Mouse (Mus musculus) hindbrain, embryonic 13.5 days (tissue): ENCODE results near the gene Ttc9. TPM values are rescaled to one million over a fixed set of nuclear protein-coding genes. Genes with fewer than 3 reads are reported as not detected.

Experiments
- ATAC-seq: fragments of 200-750 bp; cut with Nextera tagmentation; 2 replicates; pipeline ENCODE4 v1.8.0; 2017; ENCODE audit warnings: moderate TSS enrichment; ENCODE audit not compliant: low FRiP score
- H3K27ac ChIP-seq: fragments of 300-500 bp; sonication (generic); 2 replicates; pipeline ENCODE4 v1.5.1; 2015; ENCODE audit warnings: inconsistent platforms, mild to moderate bottlenecking, moderate library complexity
- H3K27me3 ChIP-seq: fragments of 300-500 bp; sonication (generic); 2 replicates; pipeline ENCODE4 v1.6.1; 2015; ENCODE audit warnings: mild to moderate bottlenecking, inconsistent platforms
- H3K36me3 ChIP-seq: fragments of 300-500 bp; sonication (generic); 2 replicates; pipeline ENCODE4 v1.6.1; 2015; ENCODE audit warnings: mild to moderate bottlenecking, inconsistent platforms
- H3K4me1 ChIP-seq: fragments of 300-500 bp; sonication (generic); replicated peaks from 2 replicates; pipeline ENCODE4 v1.6.1; 2015; ENCODE audit warnings: inconsistent platforms
- H3K4me2 ChIP-seq: fragments of 300-500 bp; sonication (generic); 2 replicates; pipeline ENCODE4 v1.6.1; 2015; ENCODE audit warnings: inconsistent platforms, mild to moderate bottlenecking, moderate library complexity
- H3K4me3 ChIP-seq: fragments of 300-500 bp; sonication (generic); 2 replicates; pipeline ENCODE4 v1.5.1; 2015; ENCODE audit warnings: mild to moderate bottlenecking, inconsistent platforms
- H3K9ac ChIP-seq: fragments of 300-500 bp; sonication (generic); 2 replicates; pipeline ENCODE4 v1.6.1; 2015; ENCODE audit warnings: mild to moderate bottlenecking, inconsistent platforms
- H3K9me3 ChIP-seq: fragments of 300-500 bp; sonication (generic); 2 replicates; pipeline ENCODE4 v1.6.1; 2016; ENCODE audit warnings: inconsistent platforms
- WGBS: fragments of 180-500 bp; shearing (Covaris S2); methylation state at CpG from one replicate; pipeline ENCODE4 v1.1.7; 2015; 5-methylcytosine and 5-hydroxymethylcytosine counted together
- polyA plus RNA-seq: library from polyadenylated mRNA; unstranded; fragments of >200 nt; fragmentation: Nextera tagmentation; extraction: Ambion mirVana; gene quantifications from 2 replicates; pipeline ENCODE4 v1.2.1, GENCODE M21; 2015

The Ttc9 gene
- polyA plus RNA-seq = 8.7 and 9.6 TPM in 2 replicates

DNA sequence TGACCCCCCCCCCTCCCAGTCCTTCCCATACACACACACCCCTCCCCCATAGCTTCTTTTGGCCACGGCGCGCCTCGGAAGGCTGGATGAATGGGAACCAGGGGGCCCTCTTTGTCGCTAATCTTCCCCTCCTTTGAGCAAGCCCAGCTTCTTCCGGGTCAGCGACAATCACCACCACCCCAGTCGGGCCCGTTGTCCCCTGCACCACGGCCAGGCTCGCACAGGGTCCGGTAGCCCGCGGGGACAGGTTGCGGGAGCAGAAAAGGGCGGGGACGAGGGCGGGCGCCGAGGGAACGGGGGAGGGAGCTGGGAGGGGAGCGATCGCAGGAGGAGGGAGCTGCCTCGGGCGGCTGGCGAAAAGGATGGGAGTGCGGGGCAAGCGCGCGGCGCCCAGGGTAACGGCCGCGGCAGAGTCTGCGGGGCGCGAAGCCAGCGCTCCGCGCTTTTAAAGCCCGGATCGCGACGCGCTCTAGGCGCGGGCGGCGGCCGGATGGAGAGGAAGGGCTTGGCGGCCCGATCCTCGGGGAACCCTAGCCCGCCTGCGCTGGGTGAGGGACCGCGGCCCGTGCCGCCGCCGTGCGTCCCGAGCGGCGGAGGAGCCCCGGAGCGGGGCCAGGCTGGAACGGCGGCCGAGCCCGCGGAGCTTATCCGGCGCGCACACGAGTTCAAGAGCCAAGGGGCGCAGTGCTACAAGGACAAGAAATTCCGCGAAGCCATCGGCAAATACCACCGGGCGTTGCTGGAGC lies at the start of gene Ttc9:
TSS of gene Ttc9 (plus strand) at position 335 of the 746 bp plus-strand sequence.
- peak within 1 kb of the TSS; percentile 69 for H3K4me2 ChIP-seq
- no peaks in the 10 kb centered on the region for H3K36me3 ChIP-seq
- peak within 1 kb of the TSS; percentile 91 for H3K9ac ChIP-seq
- under 1% methylated on average over 78 of the region's 82 CpGs for WGBS
- H3K9me3 ChIP-seq = no peaks in the 10 kb centered on the region
- peak; percentile 85 for ATAC-seq
- peaks cover 28% of the 10 kb centered on the region for H3K4me1 ChIP-seq
- H3K4me3 ChIP-seq = peak within 1 kb of the TSS; percentile 73
- H3K27ac ChIP-seq = peak within 1 kb of the TSS; percentile 96
- H3K27me3 ChIP-seq = peaks cover 8% of the 10 kb centered on the region; the same call in 1 of the 2 replicates

DNA sequence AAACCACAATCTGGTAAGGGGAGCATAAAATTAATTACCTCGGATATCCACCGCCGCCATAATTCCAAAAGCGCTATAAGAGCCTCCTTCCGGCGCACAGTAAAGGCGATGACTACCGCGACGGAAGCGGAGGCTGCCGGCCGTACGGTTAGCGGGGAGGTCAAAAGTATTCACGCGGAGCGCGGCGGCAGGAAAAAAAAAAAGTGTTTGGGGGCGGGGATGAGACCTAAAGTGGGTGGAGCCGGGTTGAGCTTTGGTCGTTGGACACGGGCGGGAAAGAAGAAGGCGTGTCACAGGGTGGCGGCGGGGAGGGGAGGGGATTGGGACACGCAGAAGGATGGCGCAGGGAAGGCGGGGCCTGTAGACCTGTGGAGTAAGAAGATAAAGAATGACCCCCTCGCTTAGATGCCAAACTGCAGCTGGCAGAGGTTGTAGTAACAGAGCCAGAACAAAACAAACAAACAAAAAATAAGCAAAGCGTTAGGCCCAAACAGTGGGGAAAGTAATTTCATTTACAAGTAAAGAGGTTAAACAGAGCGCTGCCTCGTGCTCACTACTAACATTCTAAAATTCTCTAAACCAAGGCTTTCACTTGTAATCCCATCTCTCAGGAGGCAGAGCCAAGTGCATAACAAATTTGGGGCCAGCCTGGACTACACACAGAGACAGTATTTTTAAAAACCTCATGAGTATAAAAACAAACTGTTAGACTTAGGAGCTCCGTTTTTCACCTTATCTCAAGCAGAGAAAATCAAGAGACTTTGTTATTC lies 36.0 kb upstream of the Ttc9 start, which contains the start of gene Med6:
TSS of gene Med6 (minus strand) at position 107 of the 770 bp plus-strand sequence.
- H3K4me3 ChIP-seq = peak within 1 kb of the TSS; percentile 67
- WGBS = 4% methylated on average over 36 of the region's 36 CpGs

DNA sequence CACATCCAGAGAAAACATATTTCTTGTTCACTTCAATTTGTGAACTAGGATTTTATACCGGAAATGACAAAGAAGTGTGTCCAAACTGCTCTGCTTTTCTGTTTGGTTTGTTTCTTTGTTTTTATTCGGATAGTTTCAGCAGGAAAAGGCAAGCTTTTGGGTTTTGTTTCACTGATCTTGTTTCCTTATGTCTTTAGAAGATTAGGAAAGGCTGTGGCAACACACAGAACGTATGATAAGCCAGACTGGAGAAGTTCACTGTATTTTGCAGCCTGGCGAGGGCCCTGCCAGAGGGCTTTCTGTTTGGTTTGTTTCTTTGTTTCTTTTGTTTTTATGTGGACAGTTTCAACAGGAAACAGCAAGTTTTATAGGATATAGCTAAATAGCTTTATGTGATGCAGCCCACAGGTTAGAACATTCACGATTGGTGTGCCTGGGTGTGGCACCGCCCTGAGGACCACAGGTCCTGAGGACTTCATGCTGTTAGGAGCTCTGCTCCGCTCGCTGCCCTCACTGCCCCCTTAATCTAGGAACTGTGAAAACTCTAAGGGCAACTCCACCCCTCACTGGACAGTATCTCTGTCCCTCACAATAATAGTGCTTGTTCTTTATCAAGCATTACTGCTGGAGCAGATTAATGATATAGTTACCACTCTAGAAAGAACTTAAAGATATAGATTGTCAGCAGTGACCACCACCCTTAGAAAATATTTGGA lies 34.3 kb upstream of the Ttc9 start:
- no peak overlapping the region for H3K4me2 ChIP-seq
- H3K9me3 ChIP-seq = no peaks in the 10 kb centered on the region
- no peak overlapping the region for H3K27ac ChIP-seq
- WGBS = 81% methylated on average over 8 of the region's 8 CpGs
- H3K27me3 ChIP-seq = no peaks in the 10 kb centered on the region
- H3K9ac ChIP-seq = no peak overlapping the region
- H3K36me3 ChIP-seq = no peaks in the 10 kb centered on the region
- ATAC-seq = no peak
- H3K4me3 ChIP-seq = no peak overlapping the region
- peaks cover 8% of the 10 kb centered on the region for H3K4me1 ChIP-seq

More for the DNA sequence above, 36.0 kb upstream of the Ttc9 start, which contains the start of gene Med6:
- peaks cover 7% of the 10 kb centered on the region for H3K36me3 ChIP-seq
- no peaks in the 10 kb centered on the region for H3K27me3 ChIP-seq
- peak; percentile 98 for ATAC-seq
- no peaks in the 10 kb centered on the region for H3K9me3 ChIP-seq
- H3K27ac ChIP-seq = peak within 1 kb of the TSS; percentile 67
- H3K4me2 ChIP-seq = peak within 1 kb of the TSS; percentile 70
- H3K4me1 ChIP-seq = peaks cover 8% of the 10 kb centered on the region
- peak within 1 kb of the TSS; percentile 78 for H3K9ac ChIP-seq

DNA sequence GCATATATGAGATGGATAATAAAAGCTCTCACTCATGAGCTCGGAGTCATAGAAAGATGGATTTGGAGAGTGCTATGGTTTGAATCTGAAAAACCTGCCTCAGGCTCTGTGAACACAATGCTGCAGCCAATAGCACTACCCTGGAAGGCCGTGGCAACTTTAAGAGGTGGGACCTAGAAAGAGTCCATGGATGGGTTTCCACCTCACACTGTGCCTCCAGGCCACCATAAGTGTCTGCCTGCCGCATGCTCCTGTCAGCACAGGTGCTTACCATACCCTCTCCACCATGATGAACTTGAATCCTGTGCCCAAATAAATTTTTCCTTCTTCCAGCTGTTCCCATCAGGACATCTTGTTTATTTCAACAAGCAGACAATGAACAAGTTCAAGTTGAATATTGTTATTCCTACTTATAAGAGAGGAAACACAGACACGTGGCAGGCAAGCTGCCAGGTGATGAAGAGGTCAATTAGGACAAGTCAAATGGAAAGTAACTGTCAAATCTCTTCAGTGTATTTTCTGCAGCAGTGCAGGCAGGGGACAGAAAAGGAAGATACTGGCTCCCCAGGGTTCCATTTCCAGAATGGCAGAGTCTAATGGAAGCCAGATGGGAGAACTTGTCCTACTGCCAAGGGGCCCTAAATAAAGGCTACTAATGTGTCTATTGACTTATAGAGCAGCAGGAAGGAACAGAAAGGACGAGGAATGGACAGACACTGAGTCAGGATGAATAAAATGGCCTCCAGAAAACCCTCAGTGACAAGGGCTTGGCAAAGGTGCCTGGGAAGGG lies 25.9 kb upstream of the Ttc9 start:
- no peak for ATAC-seq
- no peak overlapping the region for H3K4me2 ChIP-seq
- no peaks in the 10 kb centered on the region for H3K9me3 ChIP-seq
- H3K27ac ChIP-seq = peak overlapping the region; percentile 56
- 0 out of 2 replicates have a peak, but pooled peaks cover 7% of the 10 kb centered on the region for H3K4me1 ChIP-seq
- H3K9ac ChIP-seq = no peak overlapping the region
- 58% methylated on average over 5 of the region's 5 CpGs for WGBS
- no peak overlapping the region for H3K4me3 ChIP-seq
- H3K36me3 ChIP-seq = no peaks in the 10 kb centered on the region
- peaks cover 3% of the 10 kb centered on the region; the same call in 1 of the 2 replicates for H3K27me3 ChIP-seq

DNA sequence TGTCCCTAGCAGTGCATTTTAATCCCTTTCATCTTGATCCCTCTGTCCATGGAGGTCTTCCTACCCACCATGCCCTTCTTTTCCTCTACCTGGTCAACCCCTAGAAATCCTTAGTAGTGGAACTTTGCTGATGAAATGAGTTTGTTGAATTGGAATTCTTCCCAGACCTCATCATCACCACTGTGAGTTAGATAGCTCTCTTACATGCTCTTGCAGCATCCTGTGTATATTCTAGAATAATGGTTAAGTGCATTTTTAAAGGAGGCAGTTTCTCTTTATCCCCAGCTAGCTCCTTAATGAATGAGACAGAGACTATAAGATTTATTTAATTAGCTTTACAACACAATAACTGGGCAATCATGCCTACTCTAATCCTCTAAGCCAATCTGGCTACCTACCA lies 21.6 kb upstream of the Ttc9 start:
- Histone ChIP-seq H3K9me3 (no peaks in the 10 kb centered on the region), H3K4me2 (no peak overlapping the region), H3K9ac (no peak overlapping the region), H3K36me3 (no peaks in the 10 kb centered on the region), H3K4me3 (no peak overlapping the region), H3K27ac (no peak overlapping the region), H3K27me3 (0 out of 2 replicates have a peak, but pooled peaks cover 3% of the 10 kb centered on the region), H3K4me1 (0 out of 2 replicates have a peak, but pooled peaks cover 7% of the 10 kb centered on the region)
- no peak for ATAC-seq

DNA sequence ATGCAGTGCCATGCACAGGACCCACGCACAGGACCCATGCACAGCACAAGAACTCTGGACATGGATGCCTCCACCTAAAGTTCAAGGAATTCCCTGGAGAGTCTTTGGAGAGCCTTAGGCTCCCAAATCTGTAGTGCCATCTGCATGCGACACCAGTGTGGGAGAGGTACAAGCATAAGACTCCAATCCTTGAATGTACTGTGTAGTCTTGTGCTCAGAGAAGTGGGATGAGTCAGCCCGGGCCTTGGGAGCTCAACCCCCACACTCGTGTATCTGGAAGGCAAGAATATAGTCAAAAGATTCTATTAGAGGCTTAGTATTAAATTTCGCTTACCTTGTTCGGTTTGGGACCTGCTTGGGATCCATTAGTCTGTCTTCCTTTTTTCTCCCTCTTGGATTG lies 15.2 kb upstream of the Ttc9 start:
- no peak overlapping the region for H3K9ac ChIP-seq
- no peaks in the 10 kb centered on the region for H3K9me3 ChIP-seq
- WGBS = 87% methylated on average over 6 of the region's 6 CpGs
- no peak overlapping the region for H3K4me3 ChIP-seq
- no peaks in the 10 kb centered on the region for H3K27me3 ChIP-seq
- 0 out of 2 replicates have a peak, but pooled peaks cover 2% of the 10 kb centered on the region for H3K4me1 ChIP-seq
- H3K36me3 ChIP-seq = no peaks in the 10 kb centered on the region
- no peak overlapping the region for H3K4me2 ChIP-seq
- no peak overlapping the region for H3K27ac ChIP-seq
- no peak for ATAC-seq

DNA sequence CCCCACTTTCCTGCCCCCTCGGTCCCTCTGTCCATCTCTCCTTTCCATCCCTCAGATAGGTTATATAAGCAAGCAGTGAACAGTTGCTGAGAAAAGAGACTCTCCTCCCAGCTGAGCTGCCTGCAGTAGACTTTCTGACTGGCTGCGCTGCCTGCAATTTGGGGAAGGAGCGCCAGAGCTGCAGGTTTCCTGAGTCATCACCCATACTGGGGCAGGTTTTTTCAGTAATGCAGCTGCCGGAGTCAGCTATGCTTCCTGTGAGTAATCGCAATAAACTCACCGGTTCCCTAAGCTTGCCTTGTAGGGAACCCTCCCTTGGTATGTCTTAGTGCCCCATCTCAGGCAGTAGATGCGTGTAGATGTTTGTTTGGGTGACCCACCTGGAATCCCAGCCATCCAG lies 14.1 kb upstream of the Ttc9 start:
- 57% methylated on average over 7 of the region's 7 CpGs for WGBS
- Histone ChIP-seq H3K27me3 (no peaks in the 10 kb centered on the region), H3K36me3 (no peaks in the 10 kb centered on the region), H3K4me1 (0 out of 2 replicates have a peak, but pooled peaks cover 2% of the 10 kb centered on the region), H3K9ac (0 out of 2 replicates have a peak overlapping the region, but pooled peaks have one; percentile 35), H3K4me2 (no peak overlapping the region), H3K4me3 (no peak overlapping the region), H3K27ac (no peak overlapping the region), H3K9me3 (no peaks in the 10 kb centered on the region)
- no peak for ATAC-seq

DNA sequence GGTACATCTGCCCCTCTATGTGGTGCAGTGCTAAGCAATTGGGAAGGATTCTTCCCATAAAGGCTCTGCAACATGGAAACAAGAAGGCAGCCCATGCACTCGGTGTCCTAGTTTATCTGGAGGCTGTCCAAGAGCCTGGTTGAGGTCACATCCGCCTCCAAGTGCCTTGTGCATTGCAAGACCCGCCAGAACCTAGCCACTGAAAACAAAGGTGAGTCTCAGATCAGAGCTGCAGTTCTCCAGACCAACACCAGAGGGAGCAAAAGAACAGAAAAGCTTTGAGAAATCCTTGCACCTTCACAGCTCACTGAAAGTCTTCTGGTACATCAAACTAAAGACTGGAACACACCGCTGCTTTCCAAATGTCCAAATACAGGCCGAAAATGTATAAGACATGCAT lies 11.7 kb upstream of the Ttc9 start:
- no peaks in the 10 kb centered on the region for H3K36me3 ChIP-seq
- H3K9me3 ChIP-seq = no peaks in the 10 kb centered on the region
- no peak overlapping the region for H3K9ac ChIP-seq
- no peak overlapping the region for H3K4me2 ChIP-seq
- H3K4me1 ChIP-seq = 0 out of 2 replicates have a peak, but pooled peaks cover 2% of the 10 kb centered on the region
- no peak overlapping the region for H3K27ac ChIP-seq
- 21% methylated on average over 5 of the region's 5 CpGs for WGBS
- no peaks in the 10 kb centered on the region for H3K27me3 ChIP-seq
- no peak overlapping the region for H3K4me3 ChIP-seq
- no peak for ATAC-seq

DNA sequence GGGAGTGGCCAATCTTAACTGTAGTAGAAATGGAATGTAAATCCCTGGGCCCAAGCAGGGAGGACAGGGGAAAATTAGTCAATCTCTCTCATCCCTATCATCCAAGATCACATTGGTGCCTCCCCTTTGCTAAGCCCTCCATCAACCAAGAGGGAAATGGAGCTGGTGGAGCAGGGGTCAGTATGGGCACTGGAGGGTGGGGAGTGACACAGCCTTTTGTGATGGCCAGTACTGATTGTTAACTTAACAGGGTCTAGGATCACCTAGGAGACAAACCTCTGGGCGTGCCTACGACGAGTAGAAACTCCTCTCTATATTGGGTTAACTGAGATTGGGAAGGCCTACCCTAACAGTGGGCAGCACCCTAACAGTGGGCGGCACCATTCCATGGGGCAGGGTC lies 7.7 kb upstream of the Ttc9 start:
- WGBS = 64% methylated on average over 4 of the region's 4 CpGs

DNA sequence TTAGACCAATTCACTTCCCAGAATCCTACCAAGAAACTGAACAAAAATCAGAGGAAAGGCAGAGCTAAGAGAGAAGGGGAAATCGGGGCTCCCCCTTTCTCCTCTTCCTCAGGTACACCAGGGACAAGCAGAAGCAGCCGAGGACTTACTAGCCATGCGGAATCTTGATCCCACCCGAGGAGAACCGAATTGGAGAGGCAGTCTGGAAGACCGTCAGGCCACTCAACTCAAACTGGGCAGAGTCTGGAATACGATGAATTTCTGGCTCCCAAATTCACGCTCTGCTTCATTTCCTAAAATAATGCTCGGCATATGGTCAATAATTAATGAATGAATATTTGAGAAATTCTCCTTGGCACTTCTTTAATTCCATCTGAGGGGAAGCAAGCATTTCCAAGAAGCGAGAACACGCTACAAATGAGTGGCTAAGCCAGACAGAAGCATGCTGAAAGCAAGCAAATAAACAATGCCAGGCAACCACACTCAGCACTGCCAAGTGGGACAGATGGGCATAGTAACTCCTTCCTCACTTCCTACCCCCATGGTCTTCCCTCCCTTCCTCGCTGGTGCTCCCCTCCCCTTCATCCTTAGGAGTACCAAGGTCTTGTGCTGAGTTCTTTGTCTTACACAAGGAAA lies 4.7 kb upstream of the Ttc9 start:
- Histone ChIP-seq H3K36me3 (no peaks in the 10 kb centered on the region), H3K4me1 (peaks cover 6% of the 10 kb centered on the region; the same call in 1 of the 2 replicates), H3K27ac (no peak overlapping the region), H3K4me2 (no peak overlapping the region), H3K9ac (no peak overlapping the region), H3K9me3 (no peaks in the 10 kb centered on the region), H3K27me3 (peaks cover 8% of the 10 kb centered on the region; the same call in 1 of the 2 replicates), H3K4me3 (no peak overlapping the region)
- WGBS = 77% methylated on average over 12 of the region's 12 CpGs
- ATAC-seq = no peak

More for the DNA sequence above, 7.7 kb upstream of the Ttc9 start:
- Histone ChIP-seq H3K36me3 (no peaks in the 10 kb centered on the region), H3K9me3 (no peaks in the 10 kb centered on the region), H3K9ac (no peak overlapping the region), H3K27ac (no peak overlapping the region), H3K27me3 (peaks cover 5% of the 10 kb centered on the region; the same call in 1 of the 2 replicates), H3K4me3 (no peak overlapping the region), H3K4me2 (no peak overlapping the region), H3K4me1 (0 out of 2 replicates have a peak, but pooled peaks cover 2% of the 10 kb centered on the region)
- ATAC-seq = no peak

DNA sequence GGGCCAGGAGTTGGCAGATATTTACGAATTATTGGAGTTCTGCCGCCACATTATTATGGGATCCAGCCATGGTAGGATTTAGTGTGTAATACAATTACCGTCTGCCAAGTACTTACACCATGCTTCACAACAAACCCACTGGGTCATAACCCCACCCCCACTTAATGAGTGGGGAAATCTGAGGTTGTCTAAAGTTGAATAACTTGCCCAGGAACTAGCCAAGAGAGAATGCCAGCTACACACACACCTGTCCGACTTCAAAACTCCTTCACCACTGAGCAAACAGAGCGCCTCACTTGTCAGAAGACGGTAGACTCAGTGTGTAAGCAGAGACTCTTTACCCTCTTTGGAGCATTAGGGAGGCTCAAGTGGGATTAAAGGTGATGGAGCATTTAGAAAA lies 3.6 kb upstream of the Ttc9 start:
- H3K27me3 ChIP-seq = peaks cover 8% of the 10 kb centered on the region; the same call in 1 of the 2 replicates
- H3K27ac ChIP-seq = no peak overlapping the region
- WGBS = 91% methylated on average over 6 of the region's 6 CpGs
- no peak overlapping the region for H3K4me2 ChIP-seq
- H3K4me3 ChIP-seq = no peak overlapping the region
- ATAC-seq = no peak
- H3K36me3 ChIP-seq = no peaks in the 10 kb centered on the region
- no peak overlapping the region for H3K9ac ChIP-seq
- H3K4me1 ChIP-seq = peaks cover 16% of the 10 kb centered on the region
- H3K9me3 ChIP-seq = no peaks in the 10 kb centered on the region
